Mouse (Mus musculus): ENCODE measurements around the gene Timp2. TPM values are rescaled to one million over a fixed set of nuclear protein-coding genes. Genes with fewer than 3 reads are reported as not detected.

The Timp2 gene
- 81.0 and 88.4 TPM in 2 replicates for polyA plus RNA-seq (2015; fragmentation: Nextera tagmentation; extraction: Ambion mirVana)

DNA sequence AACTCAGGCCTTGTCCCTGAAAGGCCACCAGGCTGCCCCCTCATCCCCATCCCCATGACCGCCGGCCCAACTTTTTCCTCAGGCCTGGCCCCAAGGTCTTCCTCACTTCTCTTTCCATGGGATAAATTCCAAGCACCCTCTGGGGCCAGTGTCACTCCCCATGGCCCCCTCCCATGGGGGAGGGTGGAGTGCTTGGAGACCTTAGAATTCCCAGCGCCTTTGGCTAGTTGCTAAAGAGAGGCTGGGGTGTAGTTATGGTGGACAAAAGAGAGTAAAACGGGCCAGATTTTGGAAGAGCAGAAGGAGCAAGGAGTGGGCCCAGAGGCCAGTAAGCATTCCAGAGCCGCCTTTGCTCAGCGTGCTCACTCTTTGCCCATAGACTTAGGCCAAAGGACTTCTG, at the start of gene Timp2:
Timp2 (minus strand) TSS at position 101 of the 400 bp plus-strand sequence.
- 44% methylated on average over 6 of the region's 6 CpGs for WGBS
- no peak; the same call in 1 of the 2 replicates for ATAC-seq (replicated peaks; ENCODE audit: low FRiP score, low read depth)
- peak; percentile 32 for DNase-seq (ENCODE audit: low spot score)

DNA sequence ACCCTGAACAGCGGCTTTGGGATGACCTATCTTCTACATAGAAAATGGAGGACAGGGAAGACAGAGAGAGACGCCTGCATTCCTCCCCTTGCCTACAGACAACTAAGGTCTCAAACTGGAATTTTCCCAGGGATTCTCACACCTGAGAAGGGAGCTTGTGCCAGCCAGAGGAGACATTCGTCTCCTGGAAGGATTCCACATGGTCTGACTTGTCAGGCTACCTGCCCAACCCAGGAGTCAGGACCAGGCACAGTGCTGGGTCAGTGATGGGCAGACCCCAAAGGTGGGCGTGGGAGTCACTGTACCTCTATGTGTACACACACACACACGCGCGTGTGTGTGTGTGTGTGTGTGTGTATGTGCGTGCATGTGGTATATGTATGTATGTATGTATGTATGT, 49.8 kb upstream of the Timp2 start:
- Histone ChIP-seq H3K9ac (ENCODE audit: low read depth, low read length) (no peak overlapping the region), H3K27me3 (ENCODE audit: insufficient read depth, low read length) (no peaks in the 10 kb centered on the region), H3K4me1 (replicated peaks; ENCODE audit: insufficient read depth, low read length) (peaks cover 17% of the 10 kb centered on the region; the same call in 1 of the 2 replicates), H3K36me3 (ENCODE audit: insufficient read depth, low read length) (peaks cover 10% of the 10 kb centered on the region; the same call in 1 of the 2 replicates), H3K27ac (no peak overlapping the region), H3K4me3 (replicated peaks; ENCODE audit: low read depth, low read length) (no peak overlapping the region), H3K9me3 (replicated peaks; ENCODE audit: low read length) (no peaks in the 10 kb centered on the region), H3K4me2 (ENCODE audit: low read length) (no peak overlapping the region)
- TF ChIP-seq CTCF (IDR thresholded peaks at IDR 0.05; ENCODE audit: low read depth), result no peak
- 91% methylated on average over 8 of the region's 8 CpGs for WGBS
- ATAC-seq (replicated peaks; ENCODE audit: low FRiP score, low read depth) (no peak), DNase-seq (ENCODE audit: low spot score) (no peak)

More for the DNA sequence above, at the start of gene Timp2:
- Histone ChIP-seq H3K9ac (ENCODE audit: low read depth, low read length) (peak within 1 kb of the TSS; percentile 95), H3K27me3 (ENCODE audit: insufficient read depth, low read length) (no peaks in the 10 kb centered on the region), H3K36me3 (ENCODE audit: insufficient read depth, low read length) (0 out of 2 replicates have a peak, but pooled peaks cover 4% of the 10 kb centered on the region), H3K4me1 (replicated peaks; ENCODE audit: insufficient read depth, low read length) (peaks cover 11% of the 10 kb centered on the region), H3K27ac (peak within 1 kb of the TSS; percentile 85), H3K9me3 (replicated peaks; ENCODE audit: low read length) (no peaks in the 10 kb centered on the region), H3K4me3 (replicated peaks; ENCODE audit: low read depth, low read length) (peak within 1 kb of the TSS; percentile 85), H3K4me2 (ENCODE audit: low read length) (peak within 1 kb of the TSS; percentile 93)
- TF ChIP-seq CTCF (IDR thresholded peaks at IDR 0.05; ENCODE audit: low read depth), result no peak

DNA sequence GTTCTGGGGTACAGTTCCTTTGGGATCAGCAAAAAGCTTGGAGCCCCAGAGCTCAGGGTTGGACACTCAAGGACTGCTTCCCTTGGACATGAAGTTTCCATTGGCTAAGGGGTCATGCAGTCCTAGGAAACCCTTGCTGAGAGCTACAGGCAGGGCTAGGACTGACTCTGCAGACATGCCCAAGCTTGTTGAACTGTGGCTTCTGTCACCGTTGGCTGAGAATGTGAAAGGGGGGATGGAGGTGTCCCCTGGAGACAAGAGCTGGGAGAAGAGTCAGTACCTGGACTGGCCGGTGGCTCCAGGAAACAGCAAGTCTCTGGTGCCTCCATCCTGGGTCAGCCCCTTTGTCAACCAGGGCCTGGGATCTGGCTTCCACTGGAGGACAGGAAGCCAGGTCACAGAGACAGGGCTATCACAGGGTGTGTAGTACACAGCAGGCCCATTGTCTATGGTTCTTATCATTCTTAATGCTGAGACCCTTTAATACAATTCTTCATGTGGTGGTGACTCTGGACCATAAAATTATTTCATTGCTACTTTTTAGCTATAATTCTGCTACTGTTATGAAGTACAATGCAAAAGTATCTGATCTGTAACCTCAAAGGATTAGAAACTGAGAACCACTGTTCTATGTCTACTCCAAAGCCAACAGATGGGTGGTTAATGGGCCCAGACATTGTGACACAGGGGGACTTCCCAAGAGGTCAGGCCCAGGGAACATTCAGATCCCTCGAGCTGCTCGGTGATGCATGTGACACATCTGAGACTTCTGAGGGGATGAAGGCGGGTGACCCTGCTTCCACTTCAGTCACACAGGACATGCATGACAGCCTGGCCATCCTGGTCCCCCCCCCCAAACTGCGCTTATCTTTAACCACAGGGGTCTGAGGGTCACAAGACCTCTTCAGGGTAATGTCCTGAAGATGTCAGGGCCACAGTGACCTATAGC, 48.7 kb upstream of the Timp2 start:
- Histone ChIP-seq H3K4me2 (ENCODE audit: low read length) (no peak overlapping the region), H3K27me3 (ENCODE audit: insufficient read depth, low read length) (no peaks in the 10 kb centered on the region), H3K36me3 (ENCODE audit: insufficient read depth, low read length) (peaks cover 2% of the 10 kb centered on the region; the same call in 1 of the 2 replicates), H3K27ac (no peak overlapping the region), H3K4me1 (replicated peaks; ENCODE audit: insufficient read depth, low read length) (peaks cover 23% of the 10 kb centered on the region; the same call in 1 of the 2 replicates), H3K9ac (ENCODE audit: low read depth, low read length) (no peak overlapping the region), H3K4me3 (replicated peaks; ENCODE audit: low read depth, low read length) (no peak overlapping the region), H3K9me3 (replicated peaks; ENCODE audit: low read length) (no peaks in the 10 kb centered on the region)
- 51% methylated on average over 6 of the region's 6 CpGs for WGBS
- DNase-seq (ENCODE audit: low spot score) (peak; percentile 40), ATAC-seq (replicated peaks; ENCODE audit: low FRiP score, low read depth) (no peak)
- TF ChIP-seq CTCF (IDR thresholded peaks at IDR 0.05; ENCODE audit: low read depth), result no peak

DNA sequence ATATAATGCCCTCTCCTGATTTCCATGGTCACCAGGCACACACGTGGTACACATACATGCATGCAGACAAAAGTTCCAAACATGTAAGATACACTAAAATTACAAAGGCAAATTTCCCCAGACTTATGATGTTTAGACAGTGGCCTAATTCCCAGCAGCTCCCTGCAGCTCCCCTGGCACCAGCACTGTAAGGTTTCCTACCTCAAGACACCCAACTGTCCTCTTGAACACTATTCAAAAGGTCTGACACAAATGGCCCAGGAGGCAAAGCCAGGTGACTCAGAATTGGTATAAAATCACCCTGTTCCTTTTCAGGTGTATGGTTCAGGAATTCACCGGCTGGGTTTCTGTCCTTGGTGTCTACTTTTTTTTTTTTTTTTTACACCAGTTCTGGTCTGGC, 47.6 kb upstream of the Timp2 start:
- Histone ChIP-seq H3K36me3 (ENCODE audit: insufficient read depth, low read length) (peaks cover 2% of the 10 kb centered on the region; the same call in 1 of the 2 replicates), H3K4me2 (ENCODE audit: low read length) (no peak overlapping the region), H3K27me3 (ENCODE audit: insufficient read depth, low read length) (no peaks in the 10 kb centered on the region), H3K27ac (no peak overlapping the region), H3K9ac (ENCODE audit: low read depth, low read length) (no peak overlapping the region), H3K4me1 (replicated peaks; ENCODE audit: insufficient read depth, low read length) (peaks cover 23% of the 10 kb centered on the region; the same call in 1 of the 2 replicates), H3K4me3 (replicated peaks; ENCODE audit: low read depth, low read length) (no peak overlapping the region), H3K9me3 (replicated peaks; ENCODE audit: low read length) (no peaks in the 10 kb centered on the region)
- 70% methylated on average over 2 of the region's 2 CpGs for WGBS
- no peak for TF ChIP-seq CTCF (IDR thresholded peaks at IDR 0.05; ENCODE audit: low read depth)
- no peak for DNase-seq (ENCODE audit: low spot score)
- ATAC-seq (replicated peaks; ENCODE audit: low FRiP score, low read depth), result no peak

DNA sequence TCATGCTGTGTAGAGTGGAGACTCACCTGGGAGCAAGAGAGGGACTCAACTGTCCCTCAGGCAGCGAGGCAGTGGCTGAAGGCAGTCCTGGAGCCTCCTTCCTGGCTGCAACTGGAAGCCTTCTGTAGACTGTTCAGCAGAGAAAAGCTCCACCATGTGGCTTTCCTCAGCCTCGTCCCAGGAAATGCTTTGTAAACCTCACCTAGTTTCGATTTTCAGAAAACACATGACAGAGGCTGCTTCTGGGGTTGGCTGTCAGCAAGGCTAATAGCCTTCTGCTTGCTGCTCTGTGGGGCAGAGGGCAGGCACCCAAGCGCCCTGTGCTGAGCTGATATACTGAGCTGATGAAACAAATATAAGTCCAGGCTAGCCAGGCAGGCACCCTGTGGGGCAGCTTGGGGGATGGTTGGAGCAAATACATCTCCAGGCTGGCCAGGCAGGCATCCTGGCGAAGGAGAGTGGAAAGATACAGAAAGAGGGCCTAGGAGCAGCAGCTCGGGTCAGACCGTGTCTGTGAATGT, 46.3 kb upstream of the Timp2 start, which contains the start of gene Lgals3bp:
Lgals3bp (minus strand) TSS at position 333 of the 521 bp plus-strand sequence.
- Histone ChIP-seq H3K27ac (peak within 1 kb of the TSS; percentile 90), H3K9ac (ENCODE audit: low read depth, low read length) (peak within 1 kb of the TSS; percentile 38; the same call in 1 of the 2 replicates), H3K27me3 (ENCODE audit: insufficient read depth, low read length) (no peaks in the 10 kb centered on the region), H3K36me3 (ENCODE audit: insufficient read depth, low read length) (0 out of 2 replicates have a peak, but pooled peaks cover 2% of the 10 kb centered on the region), H3K4me1 (replicated peaks; ENCODE audit: insufficient read depth, low read length) (peaks cover 23% of the 10 kb centered on the region; the same call in 1 of the 2 replicates), H3K9me3 (replicated peaks; ENCODE audit: low read length) (no peaks in the 10 kb centered on the region), H3K4me3 (replicated peaks; ENCODE audit: low read depth, low read length) (peak within 1 kb of the TSS; percentile 27), H3K4me2 (ENCODE audit: low read length) (peak within 1 kb of the TSS; percentile 47)
- ATAC-seq (replicated peaks; ENCODE audit: low FRiP score, low read depth), result peak; percentile 69
- TF ChIP-seq CTCF (IDR thresholded peaks at IDR 0.05; ENCODE audit: low read depth), result peak; percentile 65
- peak; percentile 94 for DNase-seq (ENCODE audit: low spot score)
- WGBS, result 18% methylated on average over 7 of the region's 7 CpGs

DNA sequence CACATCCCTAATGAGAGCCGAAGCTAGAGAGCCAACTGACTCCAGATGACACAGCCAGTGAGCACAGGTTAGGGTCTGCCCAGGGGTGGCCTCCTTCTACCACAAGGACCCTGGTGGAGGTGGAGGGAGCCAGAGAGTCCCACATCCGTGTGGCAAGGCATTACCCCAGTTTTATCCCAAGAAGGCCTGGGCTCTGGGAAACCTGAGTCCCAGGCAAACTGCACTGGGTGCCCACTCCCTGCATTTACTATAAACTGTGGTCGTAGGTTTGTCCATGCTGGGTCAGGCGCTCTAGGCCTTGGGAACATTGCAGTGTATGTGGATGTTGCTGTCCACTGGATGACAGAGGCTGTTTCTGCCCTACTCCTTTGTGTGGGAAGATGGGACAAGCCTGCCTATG, 45.7 kb upstream of the Timp2 start:
- 67% methylated on average over 4 of the region's 4 CpGs for WGBS
- Histone ChIP-seq H3K9me3 (replicated peaks; ENCODE audit: low read length) (no peaks in the 10 kb centered on the region), H3K27ac (peak overlapping the region; percentile 90), H3K36me3 (ENCODE audit: insufficient read depth, low read length) (peaks cover 4% of the 10 kb centered on the region), H3K27me3 (ENCODE audit: insufficient read depth, low read length) (no peaks in the 10 kb centered on the region), H3K4me2 (ENCODE audit: low read length) (peak overlapping the region; percentile 47), H3K4me3 (replicated peaks; ENCODE audit: low read depth, low read length) (peak overlapping the region; percentile 27), H3K9ac (ENCODE audit: low read depth, low read length) (peak overlapping the region; percentile 38; the same call in 1 of the 2 replicates), H3K4me1 (replicated peaks; ENCODE audit: insufficient read depth, low read length) (peaks cover 23% of the 10 kb centered on the region; the same call in 1 of the 2 replicates)
- DNase-seq (ENCODE audit: low spot score) (no peak), ATAC-seq (replicated peaks; ENCODE audit: low FRiP score, low read depth) (no peak; the same call in 1 of the 2 replicates)
- no peak for TF ChIP-seq CTCF (IDR thresholded peaks at IDR 0.05; ENCODE audit: low read depth)
